Mouse (Mus musculus) adrenal gland, postnatal 25 days (tissue): ENCODE data around the gene Unc119b. TPM values are rescaled to one million over a fixed set of nuclear protein-coding genes. Genes with fewer than 3 reads are reported as not detected.
"Not testable (repeated sequence)": the region's sequence is repeated elsewhere in the genome, so short reads cannot be mapped to it uniquely, and the experiment has no call there.

Source experiments
- DNase-seq: peaks from one replicate; pipeline ENCODE4 v3.0.0; 2021; ENCODE audit warnings: mixed read lengths
- total RNA-seq: library from RNA; stranded (reverse); gene quantifications from 2 replicates; pipeline ENCODE4 v1.2.3, GENCODE M21; 2021

The Unc119b gene
- total RNA-seq, 1 experiment from 2014 or later = 36.2 TPM

- peak; percentile 99 for DNase-seq
Observed at GRCm38 (mm10) chr5:115158040-115158983, 23.5 kb upstream of the Unc119b start, which contains the start of gene Mlec. TSS of gene Mlec (minus strand) at chr5:115158179.

GRCm38 (mm10) chr5:115156933-115157589 lies 22.3 kb upstream of the Unc119b start:
- no peak for DNase-seq

DNA sequence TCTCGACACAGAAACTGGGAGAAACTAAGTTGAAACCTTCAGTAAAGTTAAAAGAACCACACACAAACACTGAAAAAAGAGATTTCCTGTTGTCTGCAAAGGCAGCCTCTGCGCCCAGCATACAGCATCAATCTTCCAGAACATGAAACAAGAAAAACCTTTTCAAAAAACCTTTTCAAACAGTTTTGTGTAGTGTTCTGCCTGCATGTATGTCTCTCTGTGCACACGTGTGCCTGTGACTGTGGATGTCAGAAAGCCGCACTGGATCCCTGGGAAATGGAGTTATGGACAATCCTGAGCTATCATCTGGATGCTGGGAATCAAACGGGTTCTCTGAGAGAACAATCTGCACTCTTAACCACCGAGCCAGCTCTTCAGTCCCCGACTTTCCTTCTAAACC lies 21.6 kb upstream of the Unc119b start:
- DNase-seq = no peak

GRCm38 (mm10) chr5:115155831-115156230 lies 21.1 kb upstream of the Unc119b start:
- DNase-seq = no peak

GRCm38 (mm10) chr5:115155156-115155631 lies 20.4 kb upstream of the Unc119b start:
- no peak for DNase-seq

DNA sequence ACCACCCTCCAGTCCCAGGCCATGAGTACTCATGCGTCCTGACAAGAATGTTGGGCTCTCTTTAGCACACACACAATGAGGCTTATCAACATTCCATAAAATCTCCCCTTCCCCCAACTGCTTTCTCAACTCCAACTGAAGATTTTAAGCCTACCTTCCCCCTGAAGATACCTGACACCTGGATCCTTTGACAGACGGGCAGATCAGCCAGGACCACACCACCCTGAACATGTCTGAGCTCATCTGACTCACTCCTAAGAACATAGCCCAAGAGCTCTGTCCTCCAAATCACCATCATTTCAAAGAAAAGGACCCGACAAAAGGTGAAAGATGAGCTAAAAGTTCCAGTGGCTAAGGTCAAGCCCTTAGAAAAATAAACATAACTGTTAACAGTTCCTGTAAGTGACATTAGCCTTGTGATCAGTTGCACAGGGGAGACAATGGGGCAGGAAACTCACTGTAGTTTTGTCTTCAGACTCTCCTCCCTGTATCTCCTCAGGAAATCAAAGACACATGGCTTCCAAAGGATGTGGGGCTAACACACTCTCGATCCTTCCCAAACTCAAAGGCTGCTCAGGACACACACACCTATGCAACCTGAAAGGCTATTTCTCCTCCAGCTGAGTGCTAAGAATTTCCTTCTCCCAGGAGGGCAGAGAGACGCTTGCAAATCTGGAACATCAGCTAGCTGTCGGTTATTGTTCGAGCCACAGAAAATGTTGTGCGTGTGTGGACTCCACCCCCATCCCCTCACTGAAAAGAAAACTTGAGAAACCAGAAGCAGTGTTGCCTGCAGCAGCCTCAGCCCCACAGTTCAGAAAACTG lies 17.6 kb upstream of the Unc119b start:
- DNase-seq = no peak

- no peak for DNase-seq
Observed at GRCm38 (mm10) chr5:115151457-115151856, 16.7 kb upstream of the Unc119b start.

DNA sequence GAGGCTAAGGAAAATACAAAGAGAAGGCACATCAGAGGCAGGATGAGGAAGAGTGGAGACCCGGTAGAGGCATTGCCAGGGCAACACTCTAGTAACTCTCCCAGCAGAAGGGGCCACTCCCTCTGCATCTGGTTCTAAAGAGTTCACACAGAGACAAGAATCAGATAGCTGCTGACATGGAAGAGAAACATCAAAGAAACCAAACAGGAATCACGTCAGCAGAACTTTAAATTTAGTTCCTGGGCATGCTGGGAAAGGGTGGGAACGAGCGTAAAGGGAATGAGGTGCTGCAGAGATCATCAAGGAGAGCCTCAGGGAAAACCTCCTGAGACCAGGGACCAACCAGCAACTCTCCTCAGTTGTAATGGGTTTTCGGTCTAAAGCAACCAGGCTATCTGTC lies 16.2 kb upstream of the Unc119b start:
- no peak for DNase-seq

- DNase-seq = no peak
Observed at GRCm38 (mm10) chr5:115149675-115150459, 15.1 kb upstream of the Unc119b start.

DNA sequence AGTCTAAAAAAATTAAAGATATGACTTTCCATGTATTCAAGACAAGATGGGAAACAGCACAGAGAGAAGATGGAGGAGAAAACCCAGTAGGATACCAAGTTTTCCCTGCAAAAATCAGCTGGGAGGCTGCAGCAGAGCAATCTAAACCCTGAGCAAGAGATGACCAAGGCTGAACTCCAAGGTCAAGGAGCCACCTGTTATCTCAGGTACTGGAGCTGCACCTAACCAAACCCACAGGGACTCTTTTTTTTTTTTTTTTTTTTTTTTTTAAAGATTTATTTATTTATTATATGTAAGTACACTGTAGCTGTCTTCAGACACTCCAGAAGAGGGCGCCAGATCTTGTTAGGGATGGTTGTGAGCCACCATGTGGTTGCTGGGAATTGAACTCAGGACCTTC lies 14.1 kb upstream of the Unc119b start:
- DNase-seq = not testable (repeated sequence)

DNA sequence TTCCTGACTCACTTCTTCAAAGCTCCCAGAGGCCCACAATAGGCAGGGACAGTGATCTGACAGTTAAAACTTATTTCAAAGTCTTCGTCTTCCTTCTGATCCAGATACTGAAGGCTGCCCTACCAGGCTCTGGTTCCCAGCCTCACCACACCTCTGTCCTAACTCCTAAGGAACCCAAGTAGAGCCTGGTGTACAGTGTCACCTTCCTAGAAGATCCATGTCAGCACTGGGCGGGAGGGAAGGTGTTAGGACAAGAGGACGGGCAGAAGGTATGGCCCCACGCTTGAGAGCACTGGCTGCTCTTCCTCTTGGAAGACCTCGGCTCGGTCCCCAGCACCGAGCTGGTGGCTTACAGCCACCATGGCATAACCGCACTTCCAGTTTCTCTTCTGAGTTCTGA lies 13.6 kb upstream of the Unc119b start:
- DNase-seq = no peak

GRCm38 (mm10) chr5:115147388-115147787 lies 12.6 kb upstream of the Unc119b start:
- no peak for DNase-seq

DNA sequence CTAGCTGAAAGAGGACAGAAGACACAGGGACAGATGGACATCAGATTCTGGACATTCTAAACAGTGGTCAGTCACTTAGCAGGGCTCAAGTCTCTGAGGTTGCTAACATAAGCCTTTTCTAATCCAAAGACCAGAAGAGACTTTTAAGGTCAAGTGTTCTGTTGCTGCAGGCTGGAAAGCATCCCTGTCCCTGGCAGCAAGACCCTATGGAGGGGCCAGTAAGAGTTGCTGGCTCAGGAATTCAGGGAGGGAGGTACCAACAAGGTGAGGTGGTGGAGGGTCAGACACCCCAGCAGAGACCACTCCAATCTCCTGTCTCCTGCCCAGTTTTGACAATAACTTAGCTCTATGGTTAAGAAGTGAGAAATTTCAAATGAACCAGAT lies 12.0 kb upstream of the Unc119b start:
- no peak for DNase-seq

DNA sequence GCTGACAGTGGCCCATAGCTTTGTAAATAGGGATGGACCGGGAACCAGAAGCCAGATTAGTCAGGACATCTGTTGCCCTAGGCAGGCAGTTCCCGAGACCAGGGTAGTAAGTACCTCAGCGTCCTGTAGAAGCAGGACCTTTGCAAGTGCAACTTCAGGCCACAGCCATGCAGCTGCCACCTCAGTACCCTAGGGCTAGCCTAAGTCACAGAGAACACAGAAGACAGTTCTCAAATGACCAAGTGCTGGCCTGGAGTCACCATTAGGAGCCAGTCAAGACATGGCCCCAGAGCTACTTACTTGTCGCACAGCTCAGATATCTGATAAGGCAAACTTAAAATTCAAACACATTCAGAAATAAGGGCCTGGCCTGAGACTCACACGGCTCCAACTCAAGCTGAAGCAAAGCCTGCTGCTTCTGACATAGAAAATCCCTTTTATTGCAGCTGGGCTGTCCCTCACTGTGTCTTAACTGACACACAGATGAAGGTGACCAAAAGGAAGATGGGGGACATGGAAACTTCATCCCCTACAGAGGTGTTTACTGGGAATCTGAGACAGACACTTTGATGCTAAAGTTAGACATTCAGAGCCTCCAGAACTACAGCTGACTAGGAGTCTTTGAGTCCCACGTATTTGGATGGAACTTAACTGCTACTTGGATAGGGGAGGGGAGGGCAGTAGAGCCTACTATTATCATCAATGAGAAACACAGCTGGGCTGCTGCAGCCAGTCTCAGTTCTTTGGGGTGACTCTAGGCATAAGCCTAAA lies 11.4 kb upstream of the Unc119b start:
- DNase-seq = no peak

- no peak for DNase-seq
Observed at GRCm38 (mm10) chr5:115145253-115145968, 10.6 kb upstream of the Unc119b start.

- no peak for DNase-seq
Observed at GRCm38 (mm10) chr5:115144471-115144870, 9.7 kb upstream of the Unc119b start.

DNA sequence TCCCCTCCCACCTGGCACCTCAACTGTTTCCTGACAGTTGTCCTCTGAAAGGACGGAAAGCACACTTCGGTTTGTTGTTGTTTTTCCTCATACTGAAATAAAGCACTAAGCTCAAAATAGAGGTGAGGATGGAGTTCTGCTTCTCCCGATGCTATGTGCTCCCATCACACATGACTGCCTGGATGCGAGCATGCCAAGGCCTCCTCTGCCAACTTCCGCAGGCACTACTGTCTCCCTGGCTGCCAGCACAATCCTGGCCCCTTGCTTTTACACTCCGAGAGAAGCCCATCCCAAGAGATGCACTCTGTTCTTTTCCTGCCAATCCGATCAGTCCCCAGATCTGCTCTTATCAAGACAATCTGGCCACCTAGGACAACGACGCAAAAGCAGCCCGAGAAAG lies 8.8 kb upstream of the Unc119b start:
- no peak for DNase-seq

DNA sequence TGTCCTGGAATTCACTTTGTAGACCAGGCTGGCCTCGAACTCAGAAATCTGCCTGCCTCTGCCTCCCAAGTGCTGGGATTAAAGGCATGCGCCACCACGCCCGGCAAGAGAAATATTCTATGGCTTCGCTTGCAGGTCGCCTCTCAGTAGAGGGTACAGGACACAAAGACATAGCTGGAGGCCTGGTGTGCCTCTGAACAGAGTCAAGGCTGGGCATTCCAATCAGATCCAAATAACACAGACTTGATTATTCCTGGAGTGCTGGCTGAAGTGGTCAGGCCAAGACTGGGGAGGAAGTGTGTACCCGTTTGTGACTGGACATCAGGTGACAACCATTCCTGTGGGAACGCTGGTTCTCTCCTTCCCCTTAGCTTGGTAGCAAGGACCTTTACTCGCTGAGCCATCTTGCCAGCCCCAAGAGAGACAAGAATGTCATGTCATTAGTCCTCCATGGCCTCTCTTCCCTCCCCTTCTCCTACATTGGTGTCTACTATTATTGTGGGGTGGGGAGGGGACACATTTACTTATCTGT lies 7.5 kb upstream of the Unc119b start:
- no peak for DNase-seq

GRCm38 (mm10) chr5:115140726-115141125 lies 6.0 kb upstream of the Unc119b start:
- DNase-seq = no peak

GRCm38 (mm10) chr5:115139124-115139523 lies 4.3 kb upstream of the Unc119b start:
- DNase-seq = no peak
